Mouse (Mus musculus) testis, adult 2 months (tissue): ENCODE measurements around the gene Clstn3. TPM values are rescaled to one million over a fixed set of nuclear protein-coding genes. Genes with fewer than 3 reads are reported as not detected.
"Not testable (repeated sequence)": the region's sequence is repeated elsewhere in the genome, so short reads cannot be mapped to it uniquely, and the experiment has no call there.

ENCODE experiments used
- H3K27ac ChIP-seq: fragments of 200-500 bp; 2 replicates; pipeline ENCODE4 v1.5.1; 2012; ENCODE audit warnings: low read depth, low read length; ENCODE audit not compliant: control insufficient read depth, insufficient read depth
- H3K27me3 ChIP-seq: fragments of 200-500 bp; 2 replicates; pipeline ENCODE4 v1.6.1; 2012; ENCODE audit warnings: mild to moderate bottlenecking, low read length, moderate library complexity; ENCODE audit not compliant: control insufficient read depth, insufficient read depth
- H3K36me3 ChIP-seq: fragments of 200-500 bp; 2 replicates; pipeline ENCODE4 v1.6.1; 2012; ENCODE audit warnings: mild to moderate bottlenecking, low read length; ENCODE audit not compliant: control insufficient read depth, insufficient read depth
- H3K4me1 ChIP-seq: fragments of 200-500 bp; 2 replicates; pipeline ENCODE4 v1.6.1; 2012; ENCODE audit warnings: low read length; ENCODE audit not compliant: control insufficient read depth, insufficient read depth
- H3K4me3 ChIP-seq: fragments of 200-500 bp; 2 replicates; pipeline ENCODE4 v1.5.1; 2012; ENCODE audit warnings: low read depth, mild to moderate bottlenecking, low read length, moderate library complexity, mixed read lengths; ENCODE audit not compliant: control insufficient read depth
- CTCF ChIP-seq: fragments of 200-500 bp; IDR thresholded peaks from 2 replicates; pipeline ENCODE4 v1.5.1; 2012; ENCODE audit warnings: low read depth, mild to moderate bottlenecking, inconsistent platforms, low read length, moderate library complexity; ENCODE audit not compliant: control insufficient read depth, insufficient read depth, insufficient replicate concordance
- POLR2A ChIP-seq: fragments of 200-500 bp; IDR thresholded peaks from 2 replicates; pipeline ENCODE4 v1.6.1; 2012; ENCODE audit warnings: low read depth, mild to moderate bottlenecking, inconsistent platforms, low read length, moderate library complexity; ENCODE audit not compliant: control insufficient read depth
- polyA plus RNA-seq: library from polyadenylated mRNA; depleted of rRNA; stranded (reverse); fragments of >200 nt; gene quantifications from 2 replicates; pipeline ENCODE4 v1.2.3, GENCODE M21; 2012

Gene Clstn3
- polyA plus RNA-seq, 1 experiment, result 4.7 TPM

- H3K27ac ChIP-seq, result no peak overlapping the region
- H3K27me3 ChIP-seq, result no peaks in the 10 kb centered on the region
- 0 out of 2 replicates have a peak, but pooled peaks cover under 1% of the 10 kb centered on the region for H3K4me1 ChIP-seq
- TF ChIP-seq CTCF (peak; percentile 94; the same call in 1 of the 2 replicates), POLR2A (no peak)
- no peak overlapping the region for H3K4me3 ChIP-seq
- H3K36me3 ChIP-seq, result no peaks in the 10 kb centered on the region
These were observed 8.2 kb upstream of the Clstn3 start for GRCm38 (mm10) chr6:124472801-124473200.

GRCm38 (mm10) chr6:124471783-124472638, 7.4 kb upstream of the Clstn3 start:
- H3K36me3 ChIP-seq, H3K27me3 ChIP-seq, H3K4me3 ChIP-seq, H3K4me1 ChIP-seq: not testable (repeated sequence)
- peak overlapping the region; percentile 71 for H3K27ac ChIP-seq

GRCm38 (mm10) chr6:124471121-124471520, 6.5 kb upstream of the Clstn3 start:
- Histone ChIP-seq H3K27ac (peak overlapping the region; percentile 71), H3K4me1 (no peaks in the 10 kb centered on the region), H3K36me3 (no peaks in the 10 kb centered on the region), H3K4me3 (no peak overlapping the region), H3K27me3 (no peaks in the 10 kb centered on the region)
- TF ChIP-seq POLR2A, result no peak
- TF ChIP-seq CTCF, result no peak

- Histone ChIP-seq H3K4me1 (peaks cover 11% of the 10 kb centered on the region), H3K4me3 (no peak overlapping the region), H3K27ac (no peak overlapping the region), H3K36me3 (no peaks in the 10 kb centered on the region), H3K27me3 (no peaks in the 10 kb centered on the region)
- TF ChIP-seq CTCF (no peak), POLR2A (no peak)
These were observed 1.1 kb upstream of the Clstn3 start for GRCm38 (mm10) chr6:124465729-124466128.

- H3K4me1 ChIP-seq, result peaks cover 11% of the 10 kb centered on the region
- no peaks in the 10 kb centered on the region for H3K36me3 ChIP-seq
- no peaks in the 10 kb centered on the region for H3K27me3 ChIP-seq
- no peak overlapping the region for H3K27ac ChIP-seq
- TF ChIP-seq CTCF, result no peak
- no peak for TF ChIP-seq POLR2A
- no peak overlapping the region for H3K4me3 ChIP-seq
These were observed 705 bp upstream of the Clstn3 start for GRCm38 (mm10) chr6:124465299-124465698.

GRCm38 (mm10) chr6:124463881-124464291, 708 bp downstream of the Clstn3 start:
- Histone ChIP-seq H3K27me3 (no peaks in the 10 kb centered on the region), H3K4me3 (no peak overlapping the region), H3K36me3 (no peaks in the 10 kb centered on the region), H3K4me1 (peaks cover 11% of the 10 kb centered on the region), H3K27ac (no peak overlapping the region)
- TF ChIP-seq CTCF, result no peak
- TF ChIP-seq POLR2A, result no peak

- H3K36me3 ChIP-seq, result no peaks in the 10 kb centered on the region
- H3K27ac ChIP-seq, result no peak overlapping the region
- TF ChIP-seq POLR2A, result no peak
- TF ChIP-seq CTCF, result no peak
- peaks cover 2% of the 10 kb centered on the region for H3K4me1 ChIP-seq
- H3K27me3 ChIP-seq, result no peaks in the 10 kb centered on the region
- H3K4me3 ChIP-seq, result no peak overlapping the region
These were observed 5.2 kb downstream of the Clstn3 start for GRCm38 (mm10) chr6:124459388-124459787.
